Mouse (Mus musculus) midbrain, postnatal 0 days (tissue): ENCODE results near the gene AI854703. TPM values are rescaled to one million over a fixed set of nuclear protein-coding genes. Genes with fewer than 3 reads are reported as not detected.
"Not testable (repeated sequence)": the region's sequence is repeated elsewhere in the genome, so short reads cannot be mapped to it uniquely, and the experiment has no call there.

Experiments
- ATAC-seq: fragments of 200-750 bp; cut with Nextera tagmentation; 2 replicates; pipeline ENCODE4 v1.8.0; 2017; ENCODE audit warnings: moderate number of reproducible peaks, mild to moderate bottlenecking, moderate TSS enrichment, moderate library complexity; ENCODE audit not compliant: low FRiP score
- DNase-seq: peaks from one replicate; pipeline ENCODE4 v3.0.0-alpha.2; 2015; ENCODE audit warnings: low spot score
- H3K27ac ChIP-seq: fragments of 300-500 bp; sonication (generic); 2 replicates; pipeline ENCODE4 v1.5.1; 2014; ENCODE audit warnings: low read depth, mild to moderate bottlenecking, low read length, mixed read lengths
- H3K27me3 ChIP-seq: fragments of 300-500 bp; sonication (generic); 2 replicates; pipeline ENCODE4 v1.6.1; 2014; ENCODE audit warnings: low read length, control low read depth, mixed read lengths; ENCODE audit not compliant: insufficient read depth
- H3K36me3 ChIP-seq: fragments of 300-500 bp; sonication (generic); 2 replicates; pipeline ENCODE4 v1.6.1; 2014; ENCODE audit warnings: low read length, control low read depth, mixed read lengths; ENCODE audit not compliant: insufficient read depth
- H3K4me1 ChIP-seq: fragments of 300-500 bp; sonication (generic); 2 replicates; pipeline ENCODE4 v1.6.1; 2014; ENCODE audit warnings: mild to moderate bottlenecking, control low read depth, antibody characterized with exemption, low read length, mixed read lengths; ENCODE audit not compliant: insufficient read depth
- H3K4me2 ChIP-seq: fragments of 300-500 bp; sonication (generic); 2 replicates; pipeline ENCODE4 v1.6.1; 2014; ENCODE audit warnings: low read depth, mild to moderate bottlenecking, low read length, mixed read lengths; ENCODE audit not compliant: poor library complexity, severe bottlenecking
- H3K4me3 ChIP-seq: fragments of 300-500 bp; sonication (generic); 2 replicates; pipeline ENCODE4 v1.5.1; 2014; ENCODE audit warnings: low read depth, mild to moderate bottlenecking, low read length, moderate library complexity
- H3K9ac ChIP-seq: fragments of 300-500 bp; sonication (generic); replicated peaks from 2 replicates; pipeline ENCODE4 v1.6.1; 2014; ENCODE audit warnings: mild to moderate bottlenecking, low read length, moderate library complexity, mixed read lengths; ENCODE audit not compliant: poor library complexity, severe bottlenecking
- H3K9me3 ChIP-seq: fragments of 300-500 bp; sonication (generic); 2 replicates; pipeline ENCODE4 v1.6.1; 2016; ENCODE audit warnings: low read length, control low read depth
- CTCF ChIP-seq: IDR thresholded peaks from 2 replicates; pipeline ENCODE4 v1.5.1; 2016; ENCODE audit warnings: antibody characterized with exemption, mild to moderate bottlenecking
- WGBS: fragments of 180-500 bp; shearing (Covaris S2); extraction: QIAGEN DNeasy Blood & Tissue Kit; methylation state at CpG from one replicate; pipeline ENCODE4 v1.1.7; 2014; 5-methylcytosine and 5-hydroxymethylcytosine counted together
- polyA plus RNA-seq: library from polyadenylated mRNA; unstranded; fragments of >200 nt; fragmentation: Nextera tagmentation; extraction: Ambion mirVana; gene quantifications from 2 replicates; pipeline ENCODE4 v1.2.1, GENCODE M21; 2015
- total RNA-seq: library from RNA; depleted of rRNA; stranded (reverse); fragments of >200 nt; gene quantifications from 2 replicates; pipeline ENCODE4 v1.2.3, GENCODE M21; 2014

The AI854703 gene
- total and polyA plus RNA-seq, 2 experiments from 2014 or later, result 28.5 to 57.1 TPM

GRCm38 (mm10) chr6:48608124-48608523 lies 18.4 kb upstream of the AI854703 start:
- H3K4me2 ChIP-seq, result no peak overlapping the region
- no peak for TF ChIP-seq CTCF
- 64% methylated on average over 2 of the region's 2 CpGs for WGBS
- DNase-seq, result no peak
- H3K27me3 ChIP-seq, result no peaks in the 10 kb centered on the region
- H3K4me1 ChIP-seq, result no peaks in the 10 kb centered on the region
- H3K4me3 ChIP-seq, result no peak overlapping the region
- no peak for ATAC-seq
- H3K36me3 ChIP-seq, result no peaks in the 10 kb centered on the region
- H3K9me3 ChIP-seq, result no peaks in the 10 kb centered on the region
- H3K9ac ChIP-seq, result no peak overlapping the region
- no peak overlapping the region for H3K27ac ChIP-seq

- H3K4me1 ChIP-seq, result no peaks in the 10 kb centered on the region
- no peak overlapping the region for H3K4me2 ChIP-seq
- H3K27me3 ChIP-seq, result no peaks in the 10 kb centered on the region
- DNase-seq, result no peak
- ATAC-seq, result no peak
- H3K36me3 ChIP-seq, result peaks cover 9% of the 10 kb centered on the region
- no peak overlapping the region for H3K9ac ChIP-seq
- no peaks in the 10 kb centered on the region for H3K9me3 ChIP-seq
- no peak for TF ChIP-seq CTCF
- 64% methylated on average over 7 of the region's 7 CpGs for WGBS
- no peak overlapping the region for H3K27ac ChIP-seq
- H3K4me3 ChIP-seq, result no peak overlapping the region
Observed at GRCm38 (mm10) chr6:48609512-48609911, 17.1 kb upstream of the AI854703 start.

- WGBS, result 75% methylated on average over 3 of the region's 3 CpGs
- Histone ChIP-seq H3K4me3 (no peak overlapping the region), H3K36me3 (peaks cover 12% of the 10 kb centered on the region), H3K4me2 (no peak overlapping the region), H3K4me1 (no peaks in the 10 kb centered on the region), H3K9me3 (no peaks in the 10 kb centered on the region), H3K27me3 (no peaks in the 10 kb centered on the region), H3K9ac (no peak overlapping the region), H3K27ac (no peak overlapping the region)
- DNase-seq (no peak), ATAC-seq (no peak)
- peak; percentile 42 for TF ChIP-seq CTCF
Observed at GRCm38 (mm10) chr6:48610657-48611056, 15.9 kb upstream of the AI854703 start.

GRCm38 (mm10) chr6:48613464-48613863 lies 13.1 kb upstream of the AI854703 start:
- WGBS, result 89% methylated on average over 4 of the region's 4 CpGs
- H3K4me1 ChIP-seq, result no peaks in the 10 kb centered on the region
- H3K36me3 ChIP-seq, result peaks cover 12% of the 10 kb centered on the region
- H3K9ac ChIP-seq, result no peak overlapping the region
- no peaks in the 10 kb centered on the region for H3K9me3 ChIP-seq
- H3K4me2 ChIP-seq, result no peak overlapping the region
- ATAC-seq (no peak), DNase-seq (no peak)
- H3K27ac ChIP-seq, result no peak overlapping the region
- H3K27me3 ChIP-seq, result no peaks in the 10 kb centered on the region
- TF ChIP-seq CTCF, result no peak
- H3K4me3 ChIP-seq, result no peak overlapping the region

GRCm38 (mm10) chr6:48614756-48615155 lies 11.8 kb upstream of the AI854703 start:
- H3K4me3 ChIP-seq, result no peak overlapping the region
- H3K9ac ChIP-seq, result no peak overlapping the region
- H3K27me3 ChIP-seq, result no peaks in the 10 kb centered on the region
- ATAC-seq, result no peak
- no peaks in the 10 kb centered on the region for H3K9me3 ChIP-seq
- H3K27ac ChIP-seq, result no peak overlapping the region
- peaks cover 20% of the 10 kb centered on the region for H3K36me3 ChIP-seq
- H3K4me2 ChIP-seq, result no peak overlapping the region
- TF ChIP-seq CTCF, result no peak
- no peak for DNase-seq
- H3K4me1 ChIP-seq, result no peaks in the 10 kb centered on the region
- WGBS, result 96% methylated on average over 5 of the region's 5 CpGs

- no peak overlapping the region for H3K9ac ChIP-seq
- H3K4me3 ChIP-seq, result no peak overlapping the region
- no peak for TF ChIP-seq CTCF
- H3K4me2 ChIP-seq, result no peak overlapping the region
- peaks cover 22% of the 10 kb centered on the region for H3K36me3 ChIP-seq
- no peaks in the 10 kb centered on the region for H3K27me3 ChIP-seq
- H3K27ac ChIP-seq, result no peak overlapping the region
- H3K9me3 ChIP-seq, result no peaks in the 10 kb centered on the region
- no peaks in the 10 kb centered on the region for H3K4me1 ChIP-seq
- 98% methylated on average over 30 of the region's 30 CpGs for WGBS
- DNase-seq (no peak), ATAC-seq (no peak)
Observed at GRCm38 (mm10) chr6:48620031-48620430, 6.5 kb upstream of the AI854703 start.

GRCm38 (mm10) chr6:48622186-48622843 lies 4.2 kb upstream of the AI854703 start:
- not testable (repeated sequence) for DNase-seq, H3K9me3 ChIP-seq, H3K9ac ChIP-seq, H3K27me3 ChIP-seq, H3K4me3 ChIP-seq, H3K4me2 ChIP-seq, H3K27ac ChIP-seq, H3K4me1 ChIP-seq, ATAC-seq
- H3K36me3 ChIP-seq, result peaks cover 22% of the 10 kb centered on the region
- WGBS, result 87% methylated on average over 8 of the region's 8 CpGs
